8 mouse cellular contexts compared by ENCODE assay signal in the genomic region with DNA sequence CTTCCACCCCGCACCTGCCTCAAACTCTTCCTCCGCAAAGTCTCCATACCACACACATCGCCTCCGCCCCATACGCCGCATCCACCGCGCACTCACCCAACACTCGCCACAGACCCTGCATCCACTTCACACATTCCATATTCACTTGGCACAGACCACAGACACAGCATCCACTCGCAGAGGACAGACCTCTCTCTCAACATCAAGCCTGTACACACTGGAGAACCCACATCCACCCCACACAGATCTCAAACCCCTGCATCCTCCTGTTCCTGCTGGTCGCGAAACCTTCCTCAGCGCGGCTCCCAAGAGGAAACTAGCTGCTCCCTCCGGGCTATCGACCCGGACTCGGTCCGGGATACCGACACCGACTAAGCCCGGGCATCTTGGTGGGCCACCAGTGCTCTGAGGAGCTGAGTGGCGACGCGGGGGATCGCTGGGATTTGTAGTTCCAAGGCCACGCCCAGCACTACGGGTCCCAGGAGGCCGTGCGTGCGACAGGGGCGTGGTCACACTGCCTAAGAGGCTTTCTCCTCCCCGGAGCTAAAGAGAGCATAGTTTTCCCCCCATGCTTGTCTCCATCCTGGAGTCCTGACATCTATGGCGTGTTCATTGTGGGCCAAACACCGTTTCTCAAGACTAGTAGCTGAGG. TPM values are rescaled to one million over a fixed set of nuclear protein-coding genes. Genes with fewer than 3 reads are reported as not detected.
DNase-seq lines count a peak whose midpoint lies in the region; TF ChIP-seq lines count a peak whose summit lies in the region.

No protein-coding gene starts in this region.

- H3K27ac ChIP-seq in cortical plate, adult 2 months (ENCODE audit: insufficient read depth, low read length) = peak overlapping the region; percentile 14
- peak overlapping the region; percentile 92 for H3K27ac ChIP-seq in left cerebral cortex, adult 2 months
- peak overlapping the region; percentile 16 for H3K27ac ChIP-seq in macrophage

- intact Hi-C loops in left cerebral cortex, adult 2 months (cut with DNase I) = loop anchor here (5.0 kb wide), 1 partner anchor 794 kb away; a partner anchor contains a TSS

- no peaks in the 10 kb centered on the region for H3K79me2 ChIP-seq in macrophage (ENCODE audit: inconsistent target)

- TF ChIP-seq CTCF in cortical plate, adult 2 months (IDR thresholded peaks at IDR 0.05; ENCODE audit: extremely low read depth, insufficient read depth, low read length) = no peak
- TF ChIP-seq CTCF in left cerebral cortex, adult 2 months (IDR thresholded peaks at IDR 0.05) = peak; percentile 19; the same call in 1 of the 2 replicates

- peak overlapping the region; percentile 67 for H3K4me3 ChIP-seq in cortical plate, adult 2 months (ENCODE audit: insufficient read depth, low read length)
- H3K4me3 ChIP-seq in left cerebral cortex, adult 2 months = peak overlapping the region; percentile 54
- peak overlapping the region; percentile 93 for H3K4me3 ChIP-seq in macrophage (ENCODE audit: inconsistent target)

- WGBS in macrophage (ENCODE audit: missing documents) = under 1% methylated on average over 35 of the region's 35 CpGs

- peak; percentile 94 for TF ChIP-seq POLR2A in cortical plate, adult 2 months (IDR thresholded peaks at IDR 0.05; ENCODE audit: extremely low read depth, insufficient read depth, low read length)

- no peaks in the 10 kb centered on the region for H3K36me3 ChIP-seq in macrophage (ENCODE audit: inconsistent target)

- peak; percentile 83 for DNase-seq in adipocyte (ENCODE audit: low spot score)
- peak; percentile 77 to 86 for DNase-seq in gastrocnemius, adult 8-10 months (ENCODE audit: low spot score in 2 of 2)
- DNase-seq in hindlimb bud, embryonic 11.5 days (ENCODE audit: extremely low spot score, low read depth, low spot score) = peak; percentile 81
- peak; percentile 92 to 93 for DNase-seq in left cerebral cortex, adult 2 months (ENCODE audit: extremely low spot score in 1 of 2, low spot score in 2 of 2)
- DNase-seq in right cerebral cortex, adult 18-20 months = peak; percentile 95
- peak; percentile 63 for DNase-seq in urinary bladder, adult 2 months (ENCODE audit: low spot score)

- no peaks in the 10 kb centered on the region; the same call in 1 of the 2 replicates for H3K4me1 ChIP-seq in cortical plate, adult 2 months (ENCODE audit: control insufficient read depth, insufficient read depth, low read length)

RNA-seq across cellular contexts. Expression of a gene that starts 5.9 kb away (rescaled TPM):
- 6.9 and 8.6 TPM in 2 replicates for polyA plus RNA-seq in cortical plate, adult 2 months (2012; rRNA removed)
- total RNA-seq in gastrocnemius, adult 8-10 months (2022) = 1 to 10 TPM; 1.4 to 2.6 (median 2.3) TPM
- total RNA-seq in left cerebral cortex, adult 2 months (2021) = 1 to 10 TPM; 5.3 to 6.4 TPM
- total RNA-seq in macrophage (2018; cell fraction: chromatin; rRNA removed) = 10 to 100 TPM in 1 of 26 experiments, 1 to 10 TPM in 23, under 1 TPM in 2; 0.65 to 14.7 (median 4.1) TPM
- total RNA-seq in macrophage (2018; cell fraction: cytosol; rRNA removed) = 1 to 10 TPM in 20 of 26 experiments, under 1 TPM in 6; 0.61 to 3.2 (median 1.4) TPM
- total RNA-seq in macrophage (2018; cell fraction: nucleus; rRNA removed) = 10 to 100 TPM in 1 of 26 experiments, 1 to 10 TPM in 23, under 1 TPM in 2; 0.80 to 10.0 (median 3.7) TPM
- polyA plus RNA-seq in macrophage (2018) = 0.82 to 1.9 TPM (median 1.2 TPM) in 3 replicates
- 4.6 and 5.1 TPM in 2 replicates for polyA plus RNA-seq in urinary bladder, adult 2 months (2012; rRNA removed)

RNA-seq across cellular contexts. Expression of a gene that starts 18.9 kb away (rescaled TPM):
- polyA plus RNA-seq in cortical plate, adult 2 months (2012; rRNA removed) = 22.9 and 24.3 TPM in 2 replicates
- total RNA-seq in gastrocnemius, adult 8-10 months (2022) = 10 to 100 TPM; 24.6 to 34.7 (median 25.8) TPM
- 10 to 100 TPM; 62.3 to 66.2 TPM for total RNA-seq in left cerebral cortex, adult 2 months (2021)
- total RNA-seq in macrophage (2018; cell fraction: chromatin; rRNA removed) = 100 to 1,000 TPM in 4 of 26 experiments, 10 to 100 TPM in 22; 30.9 to 123 (median 73.2) TPM
- total RNA-seq in macrophage (2018; cell fraction: cytosol; rRNA removed) = 10 to 100 TPM; 25.2 to 53.8 (median 41.7) TPM
- 10 to 100 TPM; 30.8 to 82.6 (median 58.2) TPM for total RNA-seq in macrophage (2018; cell fraction: nucleus; rRNA removed)
- 27.8 to 30.3 TPM (median 28.9 TPM) in 3 replicates for polyA plus RNA-seq in macrophage (2018)
- 10.4 and 11.6 TPM in 2 replicates for polyA plus RNA-seq in urinary bladder, adult 2 months (2012; rRNA removed)

Comparison
In these comparisons a context has a peak if more than half of its experiments do, and no peak if none do; other contexts are left out.
1. Peak in every context shown above with its lines: DNase-seq, H3K4me3 ChIP-seq and H3K27ac ChIP-seq.
2. H3K27ac ChIP-seq: peak in every context shown above with its lines; median percentile 92 in left cerebral cortex, adult 2 months; 16 in macrophage; 14 in cortical plate, adult 2 months.